Mouse (Mus musculus): Measurements from ENCODE around the gene Runx1. TPM values are rescaled to one million over a fixed set of nuclear protein-coding genes. Genes with fewer than 3 reads are reported as not detected.

The Runx1 gene
- polyA plus RNA-seq, 1 experiment = 2.2 TPM

DNA sequence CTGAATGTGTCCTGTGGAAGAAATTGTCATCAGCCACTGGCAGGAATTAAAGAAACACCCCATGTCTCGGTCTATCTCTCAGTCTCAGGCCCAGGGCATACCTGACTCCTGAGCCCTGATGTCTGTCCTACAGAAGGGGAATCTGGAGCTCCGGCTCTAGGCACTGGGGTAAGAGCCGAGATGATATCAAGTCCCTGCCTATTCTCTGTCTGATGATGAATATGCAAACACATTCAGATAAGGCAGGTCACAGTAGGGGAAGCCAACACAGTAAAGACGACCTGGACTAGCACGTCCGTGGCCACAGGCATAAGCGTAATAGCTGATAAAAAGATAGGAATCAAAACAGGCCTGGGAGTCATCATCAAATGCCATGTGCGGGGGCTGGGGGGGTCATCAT lies 32.2 kb downstream of the Runx1 start:
- no peaks in the 10 kb centered on the region for H3K4me1 ChIP-seq (ENCODE audit: control insufficient read depth, insufficient read depth, low read length)
- DNase-seq = no peak
- TF ChIP-seq POLR2A (IDR thresholded peaks at IDR 0.05; ENCODE audit: low read depth, low read length) (no peak), CTCF (conservative IDR thresholded peaks at IDR 0.05; ENCODE audit: insufficient read depth, insufficient read length, low read depth, low read length) (no peak)
- no peaks in the 10 kb centered on the region for H3K27me3 ChIP-seq (replicated peaks; ENCODE audit: control insufficient read depth, insufficient read depth, low read length)
- 78% methylated on average over 8 of the region's 8 CpGs for WGBS
- no peaks in the 10 kb centered on the region for H3K36me3 ChIP-seq (ENCODE audit: control insufficient read depth, insufficient read depth, low read length)
- no peak overlapping the region for H3K27ac ChIP-seq (ENCODE audit: insufficient read depth, low read depth, low read length)
- H3K4me3 ChIP-seq (ENCODE audit: insufficient read depth, low read depth, low read length) = no peak overlapping the region

DNA sequence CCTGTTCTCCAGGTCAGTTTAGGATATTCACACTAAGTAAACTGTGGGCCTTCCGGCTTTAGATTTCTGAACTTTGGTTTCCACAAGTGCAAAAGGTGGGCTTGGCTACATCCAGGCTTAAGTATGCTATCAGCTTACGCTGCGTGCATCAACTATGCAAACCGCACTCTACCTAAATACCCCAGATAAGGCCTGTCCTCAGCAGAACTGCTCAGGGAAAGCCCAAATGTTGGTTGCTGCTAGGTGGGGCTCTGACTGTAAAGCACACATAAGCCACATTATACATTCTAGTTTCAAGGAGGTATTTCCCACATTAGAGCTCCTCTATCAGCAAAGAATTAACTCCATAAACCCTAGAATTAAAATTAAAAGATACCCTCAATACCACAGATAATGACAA lies 33.0 kb downstream of the Runx1 start:
- 90% methylated on average over 4 of the region's 4 CpGs for WGBS
- Histone ChIP-seq H3K4me1 (ENCODE audit: control insufficient read depth, insufficient read depth, low read length) (no peaks in the 10 kb centered on the region), H3K4me3 (ENCODE audit: insufficient read depth, low read depth, low read length) (no peak overlapping the region), H3K36me3 (ENCODE audit: control insufficient read depth, insufficient read depth, low read length) (no peaks in the 10 kb centered on the region), H3K27me3 (replicated peaks; ENCODE audit: control insufficient read depth, insufficient read depth, low read length) (no peaks in the 10 kb centered on the region), H3K27ac (ENCODE audit: insufficient read depth, low read depth, low read length) (no peak overlapping the region)
- no peak for DNase-seq
- TF ChIP-seq CTCF (conservative IDR thresholded peaks at IDR 0.05; ENCODE audit: insufficient read depth, insufficient read length, low read depth, low read length) = no peak
- no peak for TF ChIP-seq POLR2A (IDR thresholded peaks at IDR 0.05; ENCODE audit: low read depth, low read length)

DNA sequence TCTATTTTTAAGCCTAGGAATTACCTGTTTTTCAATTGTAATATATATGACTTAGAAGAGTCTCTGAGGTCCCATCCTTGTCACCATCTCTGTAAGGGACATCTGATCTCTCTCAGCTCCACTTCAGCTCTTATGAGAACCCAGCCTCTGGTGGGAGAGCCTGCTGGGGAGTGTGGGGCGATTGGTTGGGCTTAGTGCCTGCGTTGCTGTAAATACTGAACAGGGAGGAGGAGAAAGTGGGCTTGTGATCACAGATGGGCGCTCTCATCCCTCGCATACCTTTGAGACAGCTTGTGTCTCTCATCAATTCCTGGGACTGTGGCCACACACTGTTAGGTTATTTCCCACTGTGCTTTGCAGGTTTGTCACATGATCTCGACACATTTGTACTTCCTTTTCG lies 35.3 kb downstream of the Runx1 start:
- Histone ChIP-seq H3K27ac (ENCODE audit: insufficient read depth, low read depth, low read length) (no peak overlapping the region), H3K36me3 (ENCODE audit: control insufficient read depth, insufficient read depth, low read length) (no peaks in the 10 kb centered on the region), H3K4me1 (ENCODE audit: control insufficient read depth, insufficient read depth, low read length) (no peaks in the 10 kb centered on the region), H3K27me3 (replicated peaks; ENCODE audit: control insufficient read depth, insufficient read depth, low read length) (no peaks in the 10 kb centered on the region), H3K4me3 (ENCODE audit: insufficient read depth, low read depth, low read length) (no peak overlapping the region)
- TF ChIP-seq CTCF (conservative IDR thresholded peaks at IDR 0.05; ENCODE audit: insufficient read depth, insufficient read length, low read depth, low read length) (no peak), POLR2A (IDR thresholded peaks at IDR 0.05; ENCODE audit: low read depth, low read length) (no peak)
- 70% methylated on average over 6 of the region's 6 CpGs for WGBS
- no peak for DNase-seq

DNA sequence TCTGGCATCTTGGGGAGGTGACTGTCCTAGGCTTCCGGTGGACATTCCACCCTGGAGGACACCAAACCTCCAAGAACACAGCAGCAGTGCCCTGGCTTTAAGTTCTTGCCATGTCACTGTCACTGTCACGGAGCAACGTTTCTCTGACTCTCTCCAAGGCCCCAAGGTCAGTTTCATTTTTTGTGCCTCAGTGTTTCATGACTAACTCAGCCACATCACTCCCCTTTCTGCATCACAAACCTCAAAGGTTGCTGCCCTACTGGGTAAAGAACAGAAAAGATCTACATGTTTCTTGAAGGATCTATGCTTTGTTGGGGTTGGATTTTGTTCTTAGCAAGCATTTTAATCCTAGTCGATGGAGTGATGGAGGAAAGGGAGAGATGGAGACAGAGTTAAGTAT lies 36.1 kb downstream of the Runx1 start:
- DNase-seq = no peak
- H3K4me3 ChIP-seq (ENCODE audit: insufficient read depth, low read depth, low read length) = no peak overlapping the region

DNA sequence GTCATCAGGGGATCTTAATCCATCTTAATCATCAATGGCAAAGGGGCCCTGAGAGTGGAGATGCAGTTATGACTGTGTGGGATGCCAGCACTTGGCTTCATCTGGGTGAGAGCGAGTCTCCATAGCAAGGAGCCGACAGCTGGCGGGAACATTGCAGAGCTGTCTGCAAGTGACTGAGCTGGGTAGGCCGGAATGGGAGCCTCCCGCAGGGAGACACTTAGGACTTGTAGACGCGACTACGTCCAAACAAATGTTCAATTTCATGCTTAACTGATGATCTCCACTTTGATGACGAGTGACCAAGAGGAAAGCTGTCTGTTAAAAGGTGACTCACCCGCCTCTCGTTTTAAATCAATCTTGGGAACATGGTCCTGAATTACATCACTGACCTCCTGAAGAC lies 37.5 kb downstream of the Runx1 start:
- WGBS = 51% methylated on average over 11 of the region's 11 CpGs
- no peak for TF ChIP-seq CTCF (conservative IDR thresholded peaks at IDR 0.05; ENCODE audit: insufficient read depth, insufficient read length, low read depth, low read length)
- no peak for TF ChIP-seq POLR2A (IDR thresholded peaks at IDR 0.05; ENCODE audit: low read depth, low read length)

More for the DNA sequence above, 36.1 kb downstream of the Runx1 start:
- no peaks in the 10 kb centered on the region for H3K36me3 ChIP-seq (ENCODE audit: control insufficient read depth, insufficient read depth, low read length)
- WGBS = 81% methylated on average over 4 of the region's 4 CpGs
- H3K27ac ChIP-seq (ENCODE audit: insufficient read depth, low read depth, low read length) = no peak overlapping the region
- H3K27me3 ChIP-seq (replicated peaks; ENCODE audit: control insufficient read depth, insufficient read depth, low read length) = no peaks in the 10 kb centered on the region
- TF ChIP-seq POLR2A (IDR thresholded peaks at IDR 0.05; ENCODE audit: low read depth, low read length) (no peak), CTCF (conservative IDR thresholded peaks at IDR 0.05; ENCODE audit: insufficient read depth, insufficient read length, low read depth, low read length) (no peak)
- H3K4me1 ChIP-seq (ENCODE audit: control insufficient read depth, insufficient read depth, low read length) = no peaks in the 10 kb centered on the region

DNA sequence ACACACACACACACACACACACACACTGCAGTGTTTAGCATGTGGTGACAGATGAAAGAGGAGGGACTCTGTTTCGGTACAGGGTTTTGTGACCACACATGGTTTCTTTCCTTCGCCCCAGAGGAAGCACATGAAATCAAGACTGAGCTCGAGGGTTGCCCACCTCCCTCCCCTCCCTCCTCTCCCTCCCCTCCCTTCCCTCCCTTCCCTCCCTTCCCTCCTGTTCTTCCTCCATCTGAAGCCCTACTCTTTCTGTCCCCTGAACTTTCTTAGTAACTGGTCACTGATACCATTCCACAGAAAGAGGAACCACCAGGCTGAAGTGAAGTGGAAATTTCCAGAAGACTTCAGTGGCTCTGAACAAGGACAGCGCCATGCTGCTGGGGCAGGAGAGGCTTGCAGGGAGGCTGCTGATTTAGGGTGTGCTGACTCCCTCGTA lies 39.0 kb downstream of the Runx1 start:
- Histone ChIP-seq H3K4me3 (ENCODE audit: insufficient read depth, low read depth, low read length) (no peak overlapping the region), H3K27ac (ENCODE audit: insufficient read depth, low read depth, low read length) (no peak overlapping the region), H3K36me3 (ENCODE audit: control insufficient read depth, insufficient read depth, low read length) (no peaks in the 10 kb centered on the region), H3K4me1 (ENCODE audit: control insufficient read depth, insufficient read depth, low read length) (no peaks in the 10 kb centered on the region), H3K27me3 (replicated peaks; ENCODE audit: control insufficient read depth, insufficient read depth, low read length) (no peaks in the 10 kb centered on the region)
- WGBS = 58% methylated on average over 5 of the region's 5 CpGs
- no peak for DNase-seq
- TF ChIP-seq CTCF (conservative IDR thresholded peaks at IDR 0.05; ENCODE audit: insufficient read depth, insufficient read length, low read depth, low read length) = no peak
- TF ChIP-seq POLR2A (IDR thresholded peaks at IDR 0.05; ENCODE audit: low read depth, low read length) = no peak

More for the DNA sequence above, 37.5 kb downstream of the Runx1 start:
- H3K27ac ChIP-seq (ENCODE audit: insufficient read depth, low read depth, low read length) = no peak overlapping the region
- H3K27me3 ChIP-seq (replicated peaks; ENCODE audit: control insufficient read depth, insufficient read depth, low read length) = no peaks in the 10 kb centered on the region
- H3K4me3 ChIP-seq (ENCODE audit: insufficient read depth, low read depth, low read length) = no peak overlapping the region
- no peaks in the 10 kb centered on the region for H3K36me3 ChIP-seq (ENCODE audit: control insufficient read depth, insufficient read depth, low read length)
- no peaks in the 10 kb centered on the region for H3K4me1 ChIP-seq (ENCODE audit: control insufficient read depth, insufficient read depth, low read length)
- no peak for DNase-seq

DNA sequence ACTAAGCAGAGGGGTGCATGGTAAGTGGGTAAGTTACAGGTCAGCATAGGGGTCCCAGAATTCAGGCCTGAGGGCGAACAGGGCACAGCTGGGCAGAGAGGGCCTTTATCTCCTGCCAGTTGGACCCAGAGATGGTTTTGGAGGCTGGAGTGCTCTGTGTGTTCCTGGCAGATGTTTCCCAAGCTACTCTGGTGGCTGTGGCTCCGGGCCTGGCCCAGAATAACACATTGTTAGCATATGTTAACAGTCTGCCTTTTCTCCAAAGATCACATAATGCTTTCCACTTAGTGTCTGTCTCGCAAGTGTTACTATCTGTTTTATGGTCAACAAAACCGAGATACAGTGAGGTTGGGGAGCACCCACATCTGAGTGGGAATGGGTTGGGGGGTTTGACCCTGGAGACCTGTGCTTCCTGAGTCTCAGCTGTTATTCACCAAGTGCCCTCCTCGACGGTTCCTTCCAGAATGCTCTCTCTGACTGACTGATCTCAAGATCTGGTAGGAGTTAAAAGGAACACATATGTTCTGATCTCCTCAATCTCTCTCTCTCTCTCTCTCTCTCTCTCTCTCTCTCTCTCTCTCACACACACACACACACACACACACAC lies 39.6 kb downstream of the Runx1 start:
- H3K4me3 ChIP-seq (ENCODE audit: insufficient read depth, low read depth, low read length) = no peak overlapping the region
- no peak overlapping the region for H3K27ac ChIP-seq (ENCODE audit: insufficient read depth, low read depth, low read length)
- TF ChIP-seq CTCF (conservative IDR thresholded peaks at IDR 0.05; ENCODE audit: insufficient read depth, insufficient read length, low read depth, low read length) (no peak), POLR2A (IDR thresholded peaks at IDR 0.05; ENCODE audit: low read depth, low read length) (no peak)
- no peaks in the 10 kb centered on the region for H3K27me3 ChIP-seq (replicated peaks; ENCODE audit: control insufficient read depth, insufficient read depth, low read length)
- no peaks in the 10 kb centered on the region for H3K4me1 ChIP-seq (ENCODE audit: control insufficient read depth, insufficient read depth, low read length)
- 85% methylated on average over 6 of the region's 6 CpGs for WGBS
- no peak for DNase-seq
- H3K36me3 ChIP-seq (ENCODE audit: control insufficient read depth, insufficient read depth, low read length) = no peaks in the 10 kb centered on the region

All from kidney, adult 2 months (tissue).